Mouse (Mus musculus): ENCODE results near the gene Gm42906.

The Gm42906 gene

DNA sequence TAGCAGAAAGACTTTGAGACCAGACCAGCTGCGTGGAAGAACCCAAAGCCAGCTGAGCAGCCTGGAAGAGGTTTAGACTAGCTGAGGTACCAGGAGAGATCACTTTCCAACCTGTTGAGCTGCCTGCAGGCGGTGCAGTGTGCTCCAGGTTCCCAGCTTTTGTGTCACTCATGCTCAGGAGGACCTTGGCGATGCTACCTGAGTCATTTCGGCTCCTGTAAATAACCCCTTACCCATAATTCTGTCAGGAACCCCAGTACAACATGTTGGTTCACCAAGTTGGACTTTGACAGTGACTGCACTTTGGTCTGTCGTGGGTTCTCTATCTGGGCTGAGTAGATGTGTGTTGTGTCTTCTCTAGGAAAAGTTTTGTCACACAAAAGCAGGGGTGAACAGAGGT lies 409.5 kb downstream of the Gm42906 start:
- Histone ChIP-seq H3K27me3 (ENCODE audit: insufficient read depth, low read length) (no peaks in the 10 kb centered on the region), H3K9me3 (ENCODE audit: low read length) (peaks cover 21% of the 10 kb centered on the region), H3K4me3 (replicated peaks; ENCODE audit: low read length) (no peak overlapping the region), H3K36me3 (ENCODE audit: insufficient read depth, low read length) (no peaks in the 10 kb centered on the region), H3K4me1 (replicated peaks; ENCODE audit: low read depth, low read length) (peaks cover 34% of the 10 kb centered on the region)
- TF ChIP-seq CTCF (conservative IDR thresholded peaks at IDR 0.05; ENCODE audit: low read length), result no peak
- no peak for TF ChIP-seq NANOG (IDR thresholded peaks at IDR 0.05; ENCODE audit: borderline replicate concordance, low read length)
- no peak for TF ChIP-seq POU5F1 (IDR thresholded peaks at IDR 0.05; ENCODE audit: borderline replicate concordance, low read length)
